Mouse (Mus musculus) heart, postnatal 14 days (tissue): ENCODE results near the gene Dusp6. TPM values are rescaled to one million over a fixed set of nuclear protein-coding genes. Genes with fewer than 3 reads are reported as not detected.

Experiments used
- DNase-seq, 2 experiments: peaks; one replicate each; pipeline ENCODE4 v3.0.0; 2021 to 2022
- intact Hi-C: fragments of 180-260 bp; cut with DNase I; formaldehyde crosslinking; loops from one replicate; pipeline ENCODE4 v1.15.1; 2025
- total RNA-seq, 2 experiments: library from RNA; stranded (reverse); gene quantifications; 2 replicates each; pipeline ENCODE4 v1.2.3; 2021

Dusp6 gene
- total RNA-seq, 2 experiments from 2014 or later = 20.9 to 26.1 TPM

DNA sequence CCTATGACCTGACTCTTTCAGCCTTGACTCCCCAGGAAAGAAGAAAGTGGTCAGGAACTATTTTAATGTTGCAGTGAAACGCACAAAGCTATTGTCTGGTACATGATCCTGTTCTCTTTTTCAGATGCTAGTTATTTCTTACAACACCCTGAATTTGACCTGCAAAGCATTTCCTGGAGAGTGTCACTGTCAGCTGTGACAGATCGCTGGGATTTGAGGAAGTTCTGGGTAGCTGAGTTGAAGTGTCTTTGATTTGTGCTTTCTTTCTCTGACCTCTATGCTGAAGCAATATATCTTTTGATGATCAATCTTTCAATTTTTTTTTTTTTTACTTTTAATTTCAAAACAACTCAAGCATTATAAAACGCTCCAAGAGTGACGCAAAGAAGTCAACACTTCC is 39.0 kb downstream of the Dusp6 start:
- intact Hi-C loops = no loop called here

DNA sequence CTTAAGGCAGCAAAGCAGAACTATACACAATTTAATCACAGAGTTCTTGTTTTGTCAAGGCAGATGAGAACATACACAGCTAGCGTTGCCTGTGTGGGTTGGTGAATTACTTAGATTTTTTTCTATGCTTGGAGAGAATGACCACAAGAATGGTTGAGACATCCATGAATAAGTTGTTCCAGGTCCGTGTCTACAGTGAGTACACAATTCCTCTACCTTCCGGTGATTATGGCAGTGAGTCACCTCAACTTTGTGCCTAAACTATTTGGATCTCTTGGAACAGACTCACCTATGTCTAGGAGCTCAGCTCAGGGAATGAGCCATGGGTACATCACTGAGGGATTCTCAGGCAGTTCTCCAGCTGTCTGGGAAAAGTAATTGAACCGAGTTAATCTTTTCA is 45.8 kb downstream of the Dusp6 start:
- DNase-seq = no peak
- intact Hi-C loops = no loop called here

More for the DNA sequence above, 39.0 kb downstream of the Dusp6 start:
- DNase-seq = no peak

DNA sequence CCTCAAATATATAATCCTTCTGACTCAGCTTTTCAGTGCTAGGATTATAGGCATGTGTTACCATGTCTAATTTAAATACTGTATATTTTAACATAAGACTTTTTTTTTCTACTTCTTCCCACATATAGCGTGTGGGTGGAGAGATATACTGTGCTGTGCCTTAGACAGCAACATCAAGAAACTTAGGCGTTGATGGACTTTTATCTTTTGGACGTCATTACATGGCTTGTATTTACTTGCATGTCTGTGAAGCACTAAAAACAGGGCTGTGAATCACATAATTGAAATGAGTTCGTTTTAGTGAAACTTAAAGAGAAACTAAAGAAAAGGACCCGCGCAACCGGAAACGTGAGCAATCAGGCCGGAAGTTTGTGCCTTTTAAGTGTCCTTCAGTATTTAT is 46.6 kb downstream of the Dusp6 start:
- intact Hi-C loops = no loop called here
- no peak for DNase-seq

DNA sequence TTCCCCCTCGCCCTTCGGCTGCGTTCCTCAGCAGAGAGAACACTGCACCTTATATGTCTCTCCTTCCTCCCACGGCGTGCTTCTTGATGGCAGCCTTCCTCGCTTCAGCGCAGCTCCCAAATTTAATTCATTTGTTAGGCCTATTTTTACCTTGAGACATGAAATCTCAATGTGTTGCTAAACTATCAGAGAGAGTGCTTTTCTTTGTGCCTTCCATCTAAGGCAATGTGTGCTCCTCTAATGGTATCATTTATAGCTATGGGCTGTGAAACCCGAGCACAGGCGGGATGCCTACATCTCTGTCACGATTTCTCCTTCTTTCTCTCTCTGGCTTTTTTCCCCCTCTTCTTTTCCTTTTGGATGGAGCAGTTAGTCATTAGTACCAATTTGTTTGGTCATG is 47.2 kb downstream of the Dusp6 start:
- intact Hi-C loops = no loop called here

DNA sequence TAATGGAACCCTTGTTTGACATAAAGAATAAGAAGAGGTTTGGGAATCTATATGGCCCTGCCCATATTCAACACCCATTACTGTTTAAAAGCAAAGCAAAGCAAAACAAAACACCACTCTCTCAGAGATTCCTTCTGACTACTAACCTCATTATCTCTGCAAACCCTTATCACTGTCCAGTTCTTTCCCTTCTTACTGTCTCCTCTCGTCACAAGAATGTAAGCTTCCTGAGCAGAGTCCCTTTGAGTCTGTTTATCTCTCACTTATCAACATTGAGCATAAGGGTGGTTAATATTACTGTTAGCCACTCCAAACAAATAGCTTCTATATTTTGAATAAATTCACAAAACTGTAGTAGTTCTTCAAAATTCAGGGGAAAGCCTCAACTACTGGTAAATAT is 48.9 kb downstream of the Dusp6 start:
- intact Hi-C loops = no loop called here
- DNase-seq = no peak

More for the DNA sequence above, 47.2 kb downstream of the Dusp6 start:
- DNase-seq = no peak

DNA sequence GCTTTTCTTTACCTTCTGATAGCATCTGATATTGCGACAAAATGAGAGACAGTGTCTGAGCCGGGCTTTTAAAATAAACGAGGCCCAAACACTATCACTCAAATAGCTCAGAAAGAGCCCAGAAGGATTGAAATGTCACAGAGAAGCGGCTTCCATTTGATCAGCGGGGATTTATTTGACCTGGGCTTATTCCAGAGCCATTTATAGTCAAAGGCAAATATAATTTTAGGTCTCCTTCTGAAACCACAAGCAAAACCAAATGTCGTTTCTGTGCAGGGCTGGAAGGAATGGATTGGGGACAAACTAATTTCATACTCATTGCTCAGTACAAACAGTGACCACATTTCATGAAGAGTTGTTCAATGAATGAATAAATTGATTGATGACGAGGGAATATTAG is 51.3 kb downstream of the Dusp6 start:
- no peak for DNase-seq
- intact Hi-C loops = no loop called here

DNA sequence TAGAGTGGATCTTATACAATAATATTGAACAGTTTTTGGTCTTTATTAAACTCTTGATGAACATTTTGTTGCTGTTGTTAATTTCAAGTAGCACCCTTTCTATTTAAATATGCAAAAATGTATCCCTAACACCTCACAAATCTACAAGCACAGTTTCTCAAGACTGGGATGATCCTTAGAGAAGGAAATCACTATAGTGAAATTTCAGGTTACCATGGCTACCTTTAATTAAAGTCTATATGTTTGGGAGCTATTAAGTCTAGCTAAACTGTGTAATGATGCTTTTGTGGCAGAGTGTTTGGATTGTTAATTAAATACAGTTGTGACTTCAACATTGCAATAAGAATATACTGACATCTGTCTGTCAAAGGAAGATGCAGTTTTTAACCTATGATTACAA is 54.0 kb downstream of the Dusp6 start:
- intact Hi-C loops = loop anchor here (5.0 kb wide), 1 partner anchor 50 kb away; no protein-coding TSS in a partner anchor
- no peak for DNase-seq

Other genes starting within 250 kb of the Dusp6 start
- 1 to 10 TPM; 7.6 to 8.8 TPM for gene Poc1b, start 156.2 kb upstream of the Dusp6 start, total RNA-seq
- 1 to 10 TPM; 4.0 to 4.2 TPM for gene Galnt4, start 155.1 kb upstream of the Dusp6 start, total RNA-seq
- not detected for gene Phxr2, start 136.9 kb upstream of the Dusp6 start, total RNA-seq